Mouse (Mus musculus): ENCODE results near the gene Fxyd7. TPM values are rescaled to one million over a fixed set of nuclear protein-coding genes. Genes with fewer than 3 reads are reported as not detected.

Fxyd7 gene
- 1.2 and 1.8 TPM in 2 replicates for polyA plus RNA-seq (2015; fragmentation: Nextera tagmentation; extraction: Ambion mirVana)

DNA sequence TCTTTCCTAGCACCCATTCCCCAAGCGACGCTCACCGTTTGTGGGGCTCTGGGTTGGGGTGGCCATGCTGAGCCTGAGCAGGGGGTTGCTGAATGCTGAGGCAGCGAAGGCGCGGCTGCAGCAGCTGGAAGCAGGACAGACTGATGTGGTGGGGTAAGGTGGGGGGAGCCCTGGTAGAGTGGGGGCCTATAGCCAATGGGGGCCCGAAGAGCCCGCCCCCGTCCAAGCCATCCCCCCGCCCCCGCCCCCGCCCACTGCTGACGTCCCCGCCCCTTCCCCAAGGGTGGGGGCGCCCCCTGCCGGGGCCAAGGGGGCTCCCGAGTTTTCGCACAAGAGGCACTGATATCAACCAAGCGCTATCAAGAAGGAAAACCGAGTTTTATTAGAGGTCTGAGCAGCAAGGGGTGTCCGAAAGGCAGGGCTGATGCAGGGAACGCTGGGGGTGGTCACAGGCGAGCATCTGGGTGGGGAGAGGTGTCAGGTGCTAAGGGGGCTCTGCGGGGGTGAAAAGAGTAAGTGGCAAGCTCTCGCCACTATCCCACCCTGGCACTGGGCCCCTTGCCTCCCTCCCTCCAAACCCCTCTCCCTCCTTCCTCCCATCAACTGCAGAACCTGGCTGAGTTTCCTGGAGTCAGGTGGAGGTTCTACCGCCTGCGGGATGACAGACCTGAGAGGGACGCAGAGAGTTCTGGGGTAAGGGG is at the start of gene Fxyd7:
Gene Fxyd7 (minus strand): TSS at position 147 of the 701 bp plus-strand sequence.
- Histone ChIP-seq H3K4me1 (ENCODE audit: insufficient read depth, low read depth, low read length) (0 out of 2 replicates have a peak, but pooled peaks cover 7% of the 10 kb centered on the region), H3K4me3 (ENCODE audit: low read depth, low read length) (0 out of 2 replicates have a peak within 1 kb of the TSS, but pooled peaks have one; percentile 1), H3K27ac (ENCODE audit: low read length) (no peak within 1 kb of the TSS), H3K9ac (replicated peaks; ENCODE audit: low read depth) (no peak within 1 kb of the TSS), H3K9me3 (ENCODE audit: low read length) (no peaks in the 10 kb centered on the region), H3K4me2 (replicated peaks; ENCODE audit: low read depth, low read length) (no peak within 1 kb of the TSS), H3K27me3 (replicated peaks; ENCODE audit: insufficient read depth, low read length) (peaks cover 32% of the 10 kb centered on the region), H3K36me3 (ENCODE audit: insufficient read depth, low read length) (no peaks in the 10 kb centered on the region)
- WGBS: 6% methylated on average over 18 of the region's 28 CpGs
- no peak for DNase-seq (ENCODE audit: low spot score)
- ATAC-seq: no peak
- no peak for TF ChIP-seq EP300 (IDR thresholded peaks at IDR 0.05)
- TF ChIP-seq CTCF (IDR thresholded peaks at IDR 0.05): peak; percentile 18

DNA sequence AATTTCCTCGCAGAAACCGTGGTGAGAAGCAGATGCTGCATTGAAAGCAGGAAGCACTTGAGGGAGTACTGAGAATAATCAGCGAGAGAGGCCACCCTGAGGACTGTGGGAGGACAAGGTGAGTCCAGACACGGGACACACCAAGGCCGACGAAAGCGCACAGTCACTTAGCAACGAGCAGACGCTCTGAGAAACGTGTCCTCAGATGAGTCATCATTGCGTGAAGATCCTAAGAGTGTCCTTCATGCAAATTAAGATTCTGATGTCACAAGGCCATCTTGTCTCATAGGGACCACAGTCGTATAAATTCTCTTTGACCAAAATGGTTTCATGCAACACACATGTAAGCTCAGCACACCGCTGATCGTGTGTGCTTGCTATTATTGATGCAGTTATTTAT is 49.5 kb upstream of the Fxyd7 start:
- H3K27me3 ChIP-seq (replicated peaks; ENCODE audit: insufficient read depth, low read length): no peaks in the 10 kb centered on the region
- WGBS: 70% methylated on average over 14 of the region's 14 CpGs
- H3K4me2 ChIP-seq (replicated peaks; ENCODE audit: low read depth, low read length): no peak overlapping the region
- no peak overlapping the region for H3K27ac ChIP-seq (ENCODE audit: low read length)
- H3K9me3 ChIP-seq (ENCODE audit: low read length): no peaks in the 10 kb centered on the region
- ATAC-seq (no peak), DNase-seq (ENCODE audit: low spot score) (no peak)
- H3K36me3 ChIP-seq (ENCODE audit: insufficient read depth, low read length): no peaks in the 10 kb centered on the region
- no peak overlapping the region for H3K9ac ChIP-seq (replicated peaks; ENCODE audit: low read depth)
- no peak overlapping the region for H3K4me3 ChIP-seq (ENCODE audit: low read depth, low read length)
- TF ChIP-seq EP300 (IDR thresholded peaks at IDR 0.05) (no peak), CTCF (IDR thresholded peaks at IDR 0.05) (no peak)
- no peaks in the 10 kb centered on the region for H3K4me1 ChIP-seq (ENCODE audit: insufficient read depth, low read depth, low read length)

GRCm38 (mm10) chr7:31099612-31099982 is 48.3 kb upstream of the Fxyd7 start:
- no peak for ATAC-seq
- TF ChIP-seq CTCF (IDR thresholded peaks at IDR 0.05) (peak; percentile 24), EP300 (IDR thresholded peaks at IDR 0.05) (no peak)
- no peaks in the 10 kb centered on the region for H3K36me3 ChIP-seq (ENCODE audit: insufficient read depth, low read length)
- H3K27me3 ChIP-seq (replicated peaks; ENCODE audit: insufficient read depth, low read length): no peaks in the 10 kb centered on the region
- H3K4me3 ChIP-seq (ENCODE audit: low read depth, low read length): no peak overlapping the region
- 76% methylated on average over 6 of the region's 6 CpGs for WGBS
- H3K9ac ChIP-seq (replicated peaks; ENCODE audit: low read depth): no peak overlapping the region
- H3K4me1 ChIP-seq (ENCODE audit: insufficient read depth, low read depth, low read length): no peaks in the 10 kb centered on the region
- no peak overlapping the region for H3K4me2 ChIP-seq (replicated peaks; ENCODE audit: low read depth, low read length)
- no peak for DNase-seq (ENCODE audit: low spot score)
- no peak overlapping the region for H3K27ac ChIP-seq (ENCODE audit: low read length)
- H3K9me3 ChIP-seq (ENCODE audit: low read length): no peaks in the 10 kb centered on the region

DNA sequence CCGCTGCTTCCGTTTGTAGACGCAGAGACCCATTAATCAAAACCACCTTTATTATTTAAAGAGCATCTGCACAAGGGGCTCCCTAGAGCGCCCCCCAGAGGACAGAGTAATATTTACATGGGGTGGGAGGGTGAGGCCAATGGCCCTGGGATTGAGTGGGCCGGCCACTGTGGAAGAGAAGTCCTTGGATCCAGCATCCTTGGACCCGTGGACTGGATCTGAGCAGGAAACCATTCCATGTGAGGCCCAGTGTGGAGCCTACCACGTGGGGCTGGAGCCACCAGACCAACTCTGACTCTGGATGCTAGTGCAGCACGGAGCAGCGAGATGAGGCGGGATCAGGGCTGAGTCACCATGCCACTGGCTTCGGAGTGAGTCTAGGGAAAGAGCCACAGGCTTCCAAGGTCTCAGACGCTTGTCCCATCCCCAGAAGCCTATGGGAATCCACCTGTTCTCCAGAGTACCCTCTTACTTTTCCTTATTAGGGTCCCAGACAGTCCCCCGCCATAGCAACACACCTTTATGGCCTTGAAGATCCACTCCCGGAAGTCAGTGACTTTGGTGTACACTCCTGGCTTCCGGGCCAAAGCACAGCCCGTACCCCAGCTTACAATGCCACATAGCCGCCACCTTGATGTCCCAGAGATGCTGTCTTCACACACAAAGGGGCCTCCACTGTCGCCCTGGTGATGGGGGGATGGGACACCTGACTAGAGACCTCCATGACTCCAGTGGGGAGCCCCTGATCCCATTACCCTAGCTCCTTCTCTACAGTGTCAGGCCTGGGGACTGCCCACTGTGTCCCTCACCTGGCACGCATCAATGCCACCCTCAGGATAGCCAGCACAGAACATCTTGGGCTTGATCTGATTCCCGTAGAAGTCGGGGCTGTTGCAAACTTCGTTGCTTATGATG is 47.7 kb upstream of the Fxyd7 start:
- WGBS: 79% methylated on average over 22 of the region's 22 CpGs
- Histone ChIP-seq H3K9me3 (ENCODE audit: low read length) (no peaks in the 10 kb centered on the region), H3K4me3 (ENCODE audit: low read depth, low read length) (no peak overlapping the region), H3K27me3 (replicated peaks; ENCODE audit: insufficient read depth, low read length) (no peaks in the 10 kb centered on the region), H3K4me1 (ENCODE audit: insufficient read depth, low read depth, low read length) (no peaks in the 10 kb centered on the region), H3K4me2 (replicated peaks; ENCODE audit: low read depth, low read length) (no peak overlapping the region), H3K36me3 (ENCODE audit: insufficient read depth, low read length) (no peaks in the 10 kb centered on the region), H3K27ac (ENCODE audit: low read length) (no peak overlapping the region), H3K9ac (replicated peaks; ENCODE audit: low read depth) (no peak overlapping the region)
- TF ChIP-seq CTCF (IDR thresholded peaks at IDR 0.05) (peak; percentile 46), EP300 (IDR thresholded peaks at IDR 0.05) (no peak)
- ATAC-seq (no peak), DNase-seq (ENCODE audit: low spot score) (no peak)

DNA sequence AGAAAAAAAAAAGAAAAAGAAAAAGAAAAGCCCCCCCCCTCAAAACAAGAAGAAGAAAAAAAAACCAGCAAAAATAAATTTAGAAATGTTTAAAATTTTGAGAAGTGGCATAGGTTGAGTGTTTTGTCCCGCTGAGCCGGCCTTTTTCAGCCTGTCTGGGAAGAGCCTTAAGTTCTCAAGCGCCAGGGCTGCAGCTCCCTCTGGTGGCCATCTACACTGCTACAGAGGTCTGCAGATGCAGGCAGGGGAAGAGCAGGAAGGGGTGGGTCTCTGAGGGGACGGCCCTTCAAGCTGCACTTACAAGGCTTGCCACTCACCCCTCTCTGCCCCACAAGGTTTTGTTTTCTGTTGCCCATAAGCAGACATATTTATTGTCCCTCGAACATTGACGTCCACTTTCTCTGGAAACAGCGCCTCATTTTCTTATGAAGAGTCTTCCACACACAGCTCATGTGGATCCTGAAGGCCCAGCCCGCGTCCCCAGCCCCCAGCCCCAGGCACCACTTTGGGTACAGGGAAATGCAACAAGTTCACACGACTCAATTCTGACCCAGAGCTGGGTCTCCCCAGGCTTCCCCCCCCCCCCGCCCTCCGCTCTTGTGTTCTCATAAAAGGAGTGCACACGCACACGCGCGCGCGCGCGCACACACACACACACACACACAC is 46.4 kb upstream of the Fxyd7 start:
- DNase-seq (ENCODE audit: low spot score) (peak; percentile 95), ATAC-seq (peak; percentile 95)
- Histone ChIP-seq H3K27me3 (replicated peaks; ENCODE audit: insufficient read depth, low read length) (no peaks in the 10 kb centered on the region), H3K9ac (replicated peaks; ENCODE audit: low read depth) (no peak overlapping the region), H3K27ac (ENCODE audit: low read length) (no peak overlapping the region), H3K9me3 (ENCODE audit: low read length) (no peaks in the 10 kb centered on the region), H3K4me2 (replicated peaks; ENCODE audit: low read depth, low read length) (peak overlapping the region; percentile 39), H3K36me3 (ENCODE audit: insufficient read depth, low read length) (no peaks in the 10 kb centered on the region), H3K4me1 (ENCODE audit: insufficient read depth, low read depth, low read length) (no peaks in the 10 kb centered on the region), H3K4me3 (ENCODE audit: low read depth, low read length) (no peak overlapping the region)
- WGBS: 48% methylated on average over 20 of the region's 20 CpGs
- TF ChIP-seq EP300 (IDR thresholded peaks at IDR 0.05) (no peak), CTCF (IDR thresholded peaks at IDR 0.05) (peak; percentile 98)

Data from lung, postnatal 0 days (tissue).